Mouse (Mus musculus): ENCODE results near the gene Eapp. TPM values are rescaled to one million over a fixed set of nuclear protein-coding genes. Genes with fewer than 3 reads are reported as not detected.

The Eapp gene
- polyA plus RNA-seq, 1 experiment, result 7.1 TPM

DNA sequence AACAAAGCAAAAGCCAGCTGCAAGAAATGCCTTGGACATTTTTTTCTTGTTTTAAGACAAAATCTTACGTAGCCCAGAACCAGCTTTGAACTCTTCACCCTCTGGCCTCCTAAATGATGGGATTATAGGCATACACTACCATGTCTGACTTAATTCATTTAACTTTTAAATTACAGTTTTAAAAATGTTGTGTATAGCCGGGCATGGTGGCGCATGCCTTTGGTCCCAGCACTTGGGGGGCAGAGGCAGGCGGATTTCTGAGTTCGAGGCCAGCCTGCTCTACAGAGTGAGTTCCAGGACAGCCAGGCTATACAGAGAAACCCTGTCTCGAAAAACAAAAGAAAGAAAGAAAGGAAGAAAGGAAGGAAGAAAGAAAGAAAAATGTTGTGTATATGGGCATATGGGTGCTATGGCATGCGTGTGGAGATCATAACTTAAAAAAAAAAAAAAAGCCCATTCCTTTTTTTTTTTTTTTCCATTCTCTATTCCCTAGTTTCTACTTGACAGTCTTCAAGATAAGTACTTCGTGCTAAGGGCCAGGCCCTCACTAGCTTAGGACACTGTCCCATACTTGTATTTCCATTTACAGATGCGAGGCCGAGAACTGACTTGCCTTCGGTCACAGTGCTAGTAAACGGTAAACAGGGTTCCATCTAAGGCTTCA is 718 bp downstream of the Eapp start:
- no peak for DNase-seq (ENCODE audit: low read depth in 1 of 2, low spot score in 2 of 2)
- Histone ChIP-seq H3K4me1 (ENCODE audit: control insufficient read depth, insufficient read depth, insufficient read length) (no peaks in the 10 kb centered on the region), H3K27ac (ENCODE audit: insufficient read depth, low read length) (peak overlapping the region; percentile 96), H3K36me3 (ENCODE audit: control insufficient read depth, insufficient read depth, low read length) (peaks cover 15% of the 10 kb centered on the region), H3K27me3 (ENCODE audit: control insufficient read depth, insufficient read depth, low read length) (no peaks in the 10 kb centered on the region), H3K4me3 (ENCODE audit: extremely low read depth, insufficient read depth, insufficient read length) (peak overlapping the region; percentile 93)
- no peak for TF ChIP-seq POLR2A (IDR thresholded peaks at IDR 0.05; ENCODE audit: low read depth, low read length)
- WGBS, result 33% methylated on average over 12 of the region's 12 CpGs

DNA sequence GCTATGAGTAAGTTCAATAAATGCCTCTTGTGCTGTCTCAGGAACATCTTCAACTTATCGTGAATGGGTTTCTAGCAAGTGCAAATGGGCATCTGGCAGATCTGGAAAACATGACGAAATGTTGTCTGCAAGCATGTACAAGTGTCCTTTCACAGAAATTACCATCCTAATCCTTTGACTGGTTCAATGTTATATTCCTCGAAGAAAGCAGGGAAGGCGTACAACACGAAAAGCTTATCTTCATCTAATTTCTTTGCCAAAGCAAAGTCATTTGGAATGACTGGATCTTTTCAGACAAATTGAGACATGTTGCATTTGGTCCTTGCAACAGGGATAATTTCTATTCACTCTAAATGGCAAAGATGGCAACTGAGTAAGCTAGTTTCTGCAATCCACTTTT is 6.6 kb downstream of the Eapp start:
- TF ChIP-seq CTCF (IDR thresholded peaks at IDR 0.05; ENCODE audit: extremely low read depth, insufficient read depth, insufficient read length, insufficient replicate concordance) (no peak), POLR2A (IDR thresholded peaks at IDR 0.05; ENCODE audit: low read depth, low read length) (no peak)
- 93% methylated on average over 5 of the region's 5 CpGs for WGBS
- H3K4me1 ChIP-seq (ENCODE audit: control insufficient read depth, insufficient read depth, insufficient read length), result no peaks in the 10 kb centered on the region
- no peak overlapping the region for H3K4me3 ChIP-seq (ENCODE audit: extremely low read depth, insufficient read depth, insufficient read length)
- H3K27ac ChIP-seq (ENCODE audit: insufficient read depth, low read length), result no peak overlapping the region
- DNase-seq (ENCODE audit: low read depth in 1 of 2, low spot score in 2 of 2), result no peak
- H3K27me3 ChIP-seq (ENCODE audit: control insufficient read depth, insufficient read depth, low read length), result no peaks in the 10 kb centered on the region
- H3K36me3 ChIP-seq (ENCODE audit: control insufficient read depth, insufficient read depth, low read length), result peaks cover 35% of the 10 kb centered on the region

DNA sequence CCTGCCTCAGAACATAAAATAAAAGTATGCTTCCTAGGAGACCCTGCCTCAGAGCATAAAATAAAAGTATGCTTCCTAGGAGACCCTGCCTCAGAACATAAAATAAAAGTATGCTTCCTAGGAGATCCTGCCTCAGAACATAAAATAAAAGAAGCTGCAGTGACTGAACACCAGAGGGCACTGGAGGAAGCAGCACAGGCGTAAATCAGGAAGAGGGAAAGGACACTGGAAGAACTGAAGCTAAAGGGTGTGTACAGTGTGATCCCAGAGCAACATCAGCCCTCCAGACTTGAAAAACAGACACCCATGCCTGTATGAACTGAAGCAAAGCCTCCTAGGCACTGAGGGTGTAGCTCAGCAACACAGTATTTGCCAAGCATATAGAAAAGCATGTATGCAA is 12.5 kb downstream of the Eapp start:
- Histone ChIP-seq H3K4me1 (ENCODE audit: control insufficient read depth, insufficient read depth, insufficient read length) (no peaks in the 10 kb centered on the region), H3K27ac (ENCODE audit: insufficient read depth, low read length) (no peak overlapping the region), H3K4me3 (ENCODE audit: extremely low read depth, insufficient read depth, insufficient read length) (no peak overlapping the region), H3K36me3 (ENCODE audit: control insufficient read depth, insufficient read depth, low read length) (peaks cover 17% of the 10 kb centered on the region), H3K27me3 (ENCODE audit: control insufficient read depth, insufficient read depth, low read length) (no peaks in the 10 kb centered on the region)
- TF ChIP-seq POLR2A (IDR thresholded peaks at IDR 0.05; ENCODE audit: low read depth, low read length), result no peak
- peak; percentile 45; the same call in 1 of the 2 replicates for TF ChIP-seq CTCF (IDR thresholded peaks at IDR 0.05; ENCODE audit: extremely low read depth, insufficient read depth, insufficient read length, insufficient replicate concordance)
- 47% methylated on average over 1 of the region's 1 CpGs for WGBS
- DNase-seq (ENCODE audit: low read depth in 1 of 2, low spot score in 2 of 2), result no peak

DNA sequence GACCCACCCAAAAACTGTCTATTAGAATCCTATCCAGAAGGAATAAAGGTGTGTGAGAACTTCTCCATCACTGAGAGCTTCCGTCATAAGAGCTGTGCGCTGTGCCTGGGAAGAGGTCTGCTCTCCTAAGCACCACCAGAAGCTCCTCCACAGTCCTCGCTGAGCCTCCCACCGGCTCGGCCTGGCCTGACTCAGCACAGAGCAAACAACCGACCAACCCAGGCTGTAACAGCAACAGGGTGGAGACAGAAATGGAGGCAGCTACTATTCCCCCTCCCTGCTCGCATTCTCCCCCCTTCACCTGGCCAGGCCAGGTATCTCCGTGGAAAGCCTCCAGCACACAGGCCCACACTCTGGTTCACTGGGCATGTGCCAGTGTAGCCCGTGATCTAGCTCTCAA is 19.0 kb downstream of the Eapp start:
- no peaks in the 10 kb centered on the region for H3K27me3 ChIP-seq (ENCODE audit: control insufficient read depth, insufficient read depth, low read length)
- WGBS, result 96% methylated on average over 9 of the region's 9 CpGs
- DNase-seq (ENCODE audit: low read depth in 1 of 2, low spot score in 2 of 2), result no peak
- H3K27ac ChIP-seq (ENCODE audit: insufficient read depth, low read length), result no peak overlapping the region
- TF ChIP-seq POLR2A (IDR thresholded peaks at IDR 0.05; ENCODE audit: low read depth, low read length), result no peak
- no peak for TF ChIP-seq CTCF (IDR thresholded peaks at IDR 0.05; ENCODE audit: extremely low read depth, insufficient read depth, insufficient read length, insufficient replicate concordance)
- peaks cover 30% of the 10 kb centered on the region for H3K36me3 ChIP-seq (ENCODE audit: control insufficient read depth, insufficient read depth, low read length)
- no peaks in the 10 kb centered on the region for H3K4me1 ChIP-seq (ENCODE audit: control insufficient read depth, insufficient read depth, insufficient read length)
- H3K4me3 ChIP-seq (ENCODE audit: extremely low read depth, insufficient read depth, insufficient read length), result no peak overlapping the region

DNA sequence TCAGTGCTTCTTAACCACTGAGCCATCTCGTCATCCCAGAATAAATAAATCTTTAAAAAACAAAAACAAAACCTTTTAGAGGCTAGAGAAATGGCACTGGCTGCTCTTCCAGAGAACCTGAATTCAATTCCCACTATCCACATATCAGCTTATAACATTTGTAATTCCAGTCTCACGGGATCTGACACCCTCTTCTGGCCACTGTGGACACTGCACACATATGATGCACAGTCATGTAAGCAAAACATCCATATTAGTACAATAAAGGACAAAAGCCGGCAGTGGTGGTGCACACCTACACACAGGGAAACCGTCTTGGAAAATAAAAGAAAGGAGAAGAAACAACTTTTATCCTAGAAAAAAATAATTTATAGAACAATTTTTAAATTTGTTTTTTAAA is 20.3 kb downstream of the Eapp start:
- H3K27ac ChIP-seq (ENCODE audit: insufficient read depth, low read length), result no peak overlapping the region
- WGBS, result 95% methylated on average over 4 of the region's 4 CpGs
- H3K36me3 ChIP-seq (ENCODE audit: control insufficient read depth, insufficient read depth, low read length), result peaks cover 33% of the 10 kb centered on the region
- TF ChIP-seq POLR2A (IDR thresholded peaks at IDR 0.05; ENCODE audit: low read depth, low read length) (no peak), CTCF (IDR thresholded peaks at IDR 0.05; ENCODE audit: extremely low read depth, insufficient read depth, insufficient read length, insufficient replicate concordance) (no peak)
- H3K4me1 ChIP-seq (ENCODE audit: control insufficient read depth, insufficient read depth, insufficient read length), result no peaks in the 10 kb centered on the region
- H3K27me3 ChIP-seq (ENCODE audit: control insufficient read depth, insufficient read depth, low read length), result no peaks in the 10 kb centered on the region
- no peak for DNase-seq (ENCODE audit: low read depth in 1 of 2, low spot score in 2 of 2)
- no peak overlapping the region for H3K4me3 ChIP-seq (ENCODE audit: extremely low read depth, insufficient read depth, insufficient read length)

DNA sequence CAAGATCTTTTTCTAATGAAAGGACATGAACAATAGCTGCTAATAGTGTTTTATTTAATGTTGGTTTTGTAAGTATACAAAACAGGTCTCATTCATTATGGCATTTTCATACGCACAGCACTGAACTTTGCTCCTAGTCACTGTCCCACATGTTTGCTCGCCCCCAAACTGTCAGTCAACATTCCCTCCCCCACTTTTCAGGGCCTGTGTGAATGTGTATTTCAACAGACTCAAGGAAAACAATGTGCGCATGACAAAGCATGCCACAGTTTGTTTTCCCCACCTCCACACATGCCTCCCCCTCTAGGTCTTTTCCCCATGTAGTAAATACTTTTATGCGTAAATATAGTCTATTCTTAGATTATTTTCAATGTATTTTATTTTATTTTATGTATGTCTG is 24.4 kb downstream of the Eapp start:
- WGBS, result 92% methylated on average over 4 of the region's 4 CpGs
- Histone ChIP-seq H3K36me3 (ENCODE audit: control insufficient read depth, insufficient read depth, low read length) (peaks cover 20% of the 10 kb centered on the region), H3K4me1 (ENCODE audit: control insufficient read depth, insufficient read depth, insufficient read length) (no peaks in the 10 kb centered on the region), H3K27ac (ENCODE audit: insufficient read depth, low read length) (no peak overlapping the region), H3K4me3 (ENCODE audit: extremely low read depth, insufficient read depth, insufficient read length) (no peak overlapping the region), H3K27me3 (ENCODE audit: control insufficient read depth, insufficient read depth, low read length) (no peaks in the 10 kb centered on the region)
- no peak for DNase-seq (ENCODE audit: low read depth in 1 of 2, low spot score in 2 of 2)
- TF ChIP-seq CTCF (IDR thresholded peaks at IDR 0.05; ENCODE audit: extremely low read depth, insufficient read depth, insufficient read length, insufficient replicate concordance) (no peak), POLR2A (IDR thresholded peaks at IDR 0.05; ENCODE audit: low read depth, low read length) (no peak)

DNA sequence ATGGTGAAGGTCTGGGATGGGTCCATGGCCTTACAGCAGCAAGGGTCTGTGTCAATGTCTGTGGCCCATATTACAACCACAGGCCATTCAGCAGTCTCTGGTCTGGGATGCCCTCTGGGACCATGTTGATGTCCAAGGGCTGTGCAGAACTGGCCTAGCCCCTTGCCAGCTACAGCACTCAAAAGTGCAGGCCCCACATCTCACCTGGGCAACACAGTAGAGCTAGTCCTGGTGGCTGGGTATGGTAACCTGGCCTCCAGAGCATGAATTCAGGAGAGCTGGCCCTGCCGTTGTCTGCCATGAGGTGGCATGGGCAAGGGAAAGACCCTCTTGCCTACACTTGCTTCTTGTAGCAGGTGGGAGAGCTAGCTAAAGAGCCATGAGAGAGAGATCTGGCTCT is 27.6 kb downstream of the Eapp start:
- H3K4me3 ChIP-seq (ENCODE audit: extremely low read depth, insufficient read depth, insufficient read length), result no peak overlapping the region
- no peaks in the 10 kb centered on the region for H3K27me3 ChIP-seq (ENCODE audit: control insufficient read depth, insufficient read depth, low read length)
- H3K4me1 ChIP-seq (ENCODE audit: control insufficient read depth, insufficient read depth, insufficient read length), result no peaks in the 10 kb centered on the region
- no peak overlapping the region for H3K27ac ChIP-seq (ENCODE audit: insufficient read depth, low read length)
- 100% methylated on average over 1 of the region's 1 CpGs for WGBS
- peaks cover 15% of the 10 kb centered on the region for H3K36me3 ChIP-seq (ENCODE audit: control insufficient read depth, insufficient read depth, low read length)
- TF ChIP-seq POLR2A (IDR thresholded peaks at IDR 0.05; ENCODE audit: low read depth, low read length) (no peak), CTCF (IDR thresholded peaks at IDR 0.05; ENCODE audit: extremely low read depth, insufficient read depth, insufficient read length, insufficient replicate concordance) (no peak)
- DNase-seq (ENCODE audit: low read depth in 1 of 2, low spot score in 2 of 2), result no peak

Measured in spleen, adult 2 months (tissue).